Mouse (Mus musculus): Measurements from ENCODE around the gene Hsd11b2.

- TF ChIP-seq CTCF (IDR thresholded peaks at IDR 0.05; ENCODE audit: insufficient read depth, low read depth, low read length) (no peak), POLR2A (IDR thresholded peaks at IDR 0.05; ENCODE audit: insufficient read depth, low read depth, low read length) (no peak)
Observed at GRCm38 (mm10) chr8:105573427-105573826, 54.9 kb downstream of the Hsd11b2 start.
